Mouse (Mus musculus): ENCODE measurements around the gene Nupl1.

- TF ChIP-seq FLI1 (IDR thresholded peaks at IDR 0.05; ENCODE audit: low read length) = no peak
- no peak for TF ChIP-seq GATA1 (IDR thresholded peaks at IDR 0.05; ENCODE audit: borderline replicate concordance, low read length)
Observed at GRCm38 (mm10) chr14:60152373-60152772, 98.9 kb downstream of the Nupl1 start.

All from megakaryocyte, embryonic 14.5 days (primary cell).